Mouse (Mus musculus) erythroblast, embryonic 14.5 days (primary cell): ENCODE results near the gene Dpt.

Experiments
- GATA1 ChIP-seq: IDR thresholded peaks from 2 replicates; pipeline ENCODE4 v1.6.1; 2012; ENCODE audit warnings: low read length, inconsistent platforms, mixed read lengths
- TAL1 ChIP-seq: IDR thresholded peaks from 3 replicates; pipeline ENCODE4 v1.6.1; 2012; ENCODE audit warnings: low read length, inconsistent platforms, mixed read lengths

DNA sequence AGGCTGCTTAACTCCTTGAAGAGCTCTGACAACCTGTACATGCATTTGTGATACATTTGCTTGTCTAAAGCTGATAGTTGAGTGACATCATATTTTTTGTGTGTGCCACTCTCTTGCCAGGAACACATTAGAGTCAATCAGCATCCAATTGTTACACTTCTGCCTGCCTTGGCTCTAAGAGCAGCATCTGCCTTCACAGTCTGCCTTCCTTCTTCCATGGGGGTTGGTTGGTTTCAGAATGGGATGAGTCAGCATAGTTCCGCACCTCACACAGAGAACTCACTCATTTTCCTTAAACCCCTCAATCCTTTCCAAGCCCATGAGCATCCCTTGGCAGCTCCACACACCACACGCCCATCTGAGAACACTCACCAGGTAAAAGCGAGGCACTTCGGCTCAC, 42.7 kb upstream of the Dpt start:
- TF ChIP-seq GATA1 (no peak), TAL1 (no peak)
